ENCODE assay signal across 29 mouse cellular contexts in the genomic region with DNA sequence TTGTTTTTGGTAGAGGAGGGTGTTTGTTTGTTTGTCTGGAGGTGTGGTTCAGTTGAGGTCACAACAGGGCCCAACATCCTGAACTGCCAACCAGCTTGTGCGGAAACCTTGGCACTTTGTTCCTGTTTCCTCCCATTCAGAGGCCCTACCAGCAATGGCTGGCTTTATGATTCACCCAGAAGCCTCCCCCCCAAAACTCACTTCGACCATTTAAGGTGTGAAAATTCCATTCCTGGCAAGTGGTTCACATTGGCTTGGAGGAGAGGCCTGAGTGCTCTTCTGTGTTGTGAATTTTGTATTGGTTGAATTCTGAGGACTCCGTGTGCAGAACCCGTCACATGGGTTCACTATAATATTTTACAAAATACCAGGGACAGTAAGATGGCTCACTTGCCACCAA. TPM values are rescaled to one million over a fixed set of nuclear protein-coding genes. Genes with fewer than 3 reads are reported as not detected.
DNase-seq lines count a peak whose midpoint lies in the region; ATAC-seq and TF ChIP-seq lines count a peak whose summit lies in the region.
"Had no signal": no experiment of that assay in that cellular context is flagged by ENCODE, and none has a peak within 500 bp of the region (broad histone marks: within the 10 kb centered on the region; RNA-seq: fewer than 3 reads in every experiment).

No protein-coding gene starts in this region.

- in situ Hi-C loops in ES-E14 (cut with MboI; ENCODE audit: low sequenced_read_pairs in 2 of 2, unreplicated experiment in 2 of 2), result no loop called here

- no peak overlapping the region for H3K4me2 ChIP-seq in heart, embryonic 12.5 days
- H3K4me2 ChIP-seq: embryonic facial prominence, embryonic 13.5 days; embryonic facial prominence, embryonic 15.5 days; forebrain, embryonic 12.5 days had no signal

- DNase-seq in heart, adult 11 months, result peak; percentile 79
- no peak for DNase-seq in ES-E14 (ENCODE audit: low read depth, low spot score)
- DNase-seq in R1 (ENCODE audit: low read depth, low spot score), result peak; percentile 52
- no peak for DNase-seq in frontal cortex, postnatal 14 days (ENCODE audit: low spot score in 2 of 2)
- DNase-seq in hindbrain, embryonic 10.5 days (ENCODE audit: low spot score), result no peak
- DNase-seq: adrenal gland, adult 8-10 months; adrenal gland, postnatal 14 days; adrenal gland, postnatal 36 days; B cell, adult 2 months; cerebellum, adult 11-12 months; cerebellum, adult 2 months; cerebellum, adult 9-10 months; cerebellum, postnatal 14 days; cerebellum, postnatal 36 days; embryo, embryonic 11 days; forebrain, postnatal 0 days had no signal

- H3K4me1 ChIP-seq in heart, embryonic 12.5 days (replicated peaks), result peaks cover 8% of the 10 kb centered on the region
- peaks cover 5% of the 10 kb centered on the region for H3K4me1 ChIP-seq in ES-Bruce4 (ENCODE audit: control insufficient read depth, insufficient read depth, low read length)
- H3K4me1 ChIP-seq in ES-E14 (ENCODE audit: control insufficient read depth in 2 of 2, insufficient read depth in 2 of 2, low read length in 2 of 2, poor library complexity in 1 of 2), result peaks cover 4 to 16% of the 10 kb centered on the region in 2 experiments; a peak in 3 of 4 replicates
- H3K4me1 ChIP-seq in hindbrain, embryonic 10.5 days (replicated peaks), result peaks cover 10% of the 10 kb centered on the region

- no peak for TF ChIP-seq POLR2A in ES-Bruce4 (IDR thresholded peaks at IDR 0.05; ENCODE audit: insufficient read depth, low read length)

- H3K9ac ChIP-seq in heart, embryonic 12.5 days, result no peak overlapping the region
- H3K9ac ChIP-seq in ES-Bruce4 (ENCODE audit: low read depth, poor library complexity, severe bottlenecking), result peak overlapping the region; percentile 21
- H3K9ac ChIP-seq in ES-E14 (ENCODE audit: insufficient read depth, low read depth, low read length, poor library complexity, severe bottlenecking), result no peak overlapping the region
- H3K9ac ChIP-seq: embryonic facial prominence, embryonic 13.5 days; embryonic facial prominence, embryonic 15.5 days; forebrain, embryonic 12.5 days; forebrain, postnatal 0 days had no signal

- no peak for ATAC-seq in heart, embryonic 12.5 days (ENCODE audit: insufficient number of reproducible peaks, low FRiP score)
- no peak for ATAC-seq in megakaryocyte progenitor cell, adult 5-6 weeks (replicated peaks; ENCODE audit: poor library complexity)
- ATAC-seq: activated CD4-positive, CD25-positive, alpha-beta regulatory T cell, adult 4 months; CD4-positive, CD25-positive, alpha-beta regulatory T cell, adult 4 months; forebrain, embryonic 14.5 days; forebrain, postnatal 0 days; Patski had no signal

- H3K9me3 ChIP-seq in heart, embryonic 12.5 days (replicated peaks), result no peaks in the 10 kb centered on the region
- H3K9me3 ChIP-seq in ES-Bruce4 (replicated peaks; ENCODE audit: control insufficient read depth, insufficient read depth, low read length, poor library complexity, severe bottlenecking) (no peaks in the 10 kb centered on the region), ES-E14 (ENCODE audit: control insufficient read depth, insufficient read depth, low read depth, low read length) (no peaks in the 10 kb centered on the region)
- H3K9me3 ChIP-seq in hindbrain, embryonic 10.5 days, result no peaks in the 10 kb centered on the region
- H3K9me3 ChIP-seq: embryonic facial prominence, embryonic 13.5 days; embryonic facial prominence, embryonic 15.5 days; forebrain, embryonic 10.5 days; forebrain, embryonic 12.5 days had no signal

- WGBS in heart, embryonic 12.5 days, result 78% methylated on average over 4 of the region's 4 CpGs
- WGBS in hindbrain, embryonic 10.5 days, result 89% methylated on average over 4 of the region's 4 CpGs

- no peaks in the 10 kb centered on the region for H3K36me3 ChIP-seq in heart, embryonic 12.5 days
- no peaks in the 10 kb centered on the region for H3K36me3 ChIP-seq in ES-Bruce4 (ENCODE audit: control insufficient read depth, insufficient read depth, low read length, poor library complexity, severe bottlenecking)
- no peaks in the 10 kb centered on the region for H3K36me3 ChIP-seq in ES-E14 (ENCODE audit: control insufficient read depth, insufficient read depth, low read length, poor library complexity, severe bottlenecking)
- H3K36me3 ChIP-seq in hindbrain, embryonic 10.5 days, result no peaks in the 10 kb centered on the region
- H3K36me3 ChIP-seq: embryonic facial prominence, embryonic 13.5 days; embryonic facial prominence, embryonic 15.5 days; forebrain, embryonic 10.5 days; forebrain, embryonic 12.5 days had no signal

- TF ChIP-seq CTCF in ES-Bruce4 (IDR thresholded peaks at IDR 0.05; ENCODE audit: low read depth, low read length), result no peak

- no peak for TF ChIP-seq EP300 in ES-Bruce4 (IDR thresholded peaks at IDR 0.05; ENCODE audit: insufficient read depth, low read depth, low read length)

- no peak overlapping the region for H3K27ac ChIP-seq in heart, embryonic 12.5 days (ENCODE audit: poor library complexity, severe bottlenecking)
- H3K27ac ChIP-seq in ES-Bruce4 (ENCODE audit: insufficient read depth, low read length), result peak overlapping the region; percentile 91
- H3K27ac ChIP-seq in ES-E14 (ENCODE audit: insufficient read depth, low read depth, low read length, poor library complexity, severe bottlenecking), result peak overlapping the region; percentile 77; the same call in 1 of the 2 replicates
- no peak overlapping the region for H3K27ac ChIP-seq in hindbrain, embryonic 10.5 days
- H3K27ac ChIP-seq: embryonic facial prominence, embryonic 13.5 days; embryonic facial prominence, embryonic 15.5 days; forebrain, embryonic 10.5 days; forebrain, embryonic 12.5 days had no signal

- no peak overlapping the region for H3K4me3 ChIP-seq in heart, embryonic 12.5 days
- H3K4me3 ChIP-seq in ES-Bruce4 (ENCODE audit: low read depth, low read length) (no peak overlapping the region), ES-E14 (ENCODE audit: insufficient read depth in 1 of 2, low read depth in 1 of 2, low read length in 2 of 2, poor library complexity in 1 of 2, severe bottlenecking in 1 of 2) (no peak overlapping the region)
- H3K4me3 ChIP-seq in hindbrain, embryonic 10.5 days, result no peak overlapping the region
- H3K4me3 ChIP-seq: embryonic facial prominence, embryonic 13.5 days; embryonic facial prominence, embryonic 15.5 days; erythroblast, embryonic 14.5 days; forebrain, embryonic 10.5 days; forebrain, embryonic 12.5 days had no signal

- H3K27me3 ChIP-seq in heart, embryonic 12.5 days (replicated peaks), result no peaks in the 10 kb centered on the region
- no peaks in the 10 kb centered on the region for H3K27me3 ChIP-seq in ES-Bruce4 (ENCODE audit: control insufficient read depth, insufficient read depth, low read length, poor library complexity, severe bottlenecking)
- H3K27me3 ChIP-seq in hindbrain, embryonic 10.5 days (ENCODE audit: insufficient read depth, poor library complexity, severe bottlenecking), result no peaks in the 10 kb centered on the region
- H3K27me3 ChIP-seq: CH12.LX; embryonic facial prominence, embryonic 13.5 days; embryonic facial prominence, embryonic 15.5 days; forebrain, embryonic 12.5 days; Patski had no signal

TF ChIP-seq in ES-E14, 5 proteins besides CTCF, POLR2A, EP300 and RAD21:
- no peak for TF ChIP-seq HCFC1 (IDR thresholded peaks at IDR 0.05; ENCODE audit: borderline replicate concordance, insufficient read depth, low read length)
- TF ChIP-seq ZC3H11A (IDR thresholded peaks at IDR 0.05; ENCODE audit: borderline replicate concordance, low read depth, low read length), result no peak
- no peak for TF ChIP-seq MAFK (IDR thresholded peaks at IDR 0.05; ENCODE audit: insufficient read depth, low read depth, low read length)
- no peak for TF ChIP-seq ZNF384 (IDR thresholded peaks at IDR 0.05; ENCODE audit: low read depth, low read length)
- TF ChIP-seq CHD2 (IDR thresholded peaks at IDR 0.05; ENCODE audit: low read depth, low read length), result no peak

RNA-seq across cellular contexts. Expression of a gene that starts 32.1 kb away (rescaled TPM):
- polyA plus RNA-seq in heart, embryonic 12.5 days (2016; fragmentation: Nextera tagmentation; extraction: Ambion mirVana), result 13.1 and 15.1 TPM in 2 replicates
- 53.6 and 65.0 TPM in 2 replicates for polyA plus RNA-seq in ES-Bruce4 (2011; ENCODE audit: insufficient read depth, insufficient read length, low read depth, missing spikeins)
- total RNA-seq in ES-E14 (2012; rRNA removed), result 24.2 and 24.5 TPM in 2 replicates
- total RNA-seq in megakaryocyte progenitor cell, adult 5-6 weeks (2015), result 30.1 and 32.3 TPM in 2 replicates
- total RNA-seq in megakaryocyte progenitor cell, adult 5-6 weeks (2017), result 18.8 and 20.9 TPM in 2 replicates
- polyA plus RNA-seq in hindbrain, embryonic 10.5 days (2016; fragmentation: Nextera tagmentation; extraction: Ambion mirVana), result 8.7 and 9.9 TPM in 2 replicates

Comparison
In these comparisons a context has a peak if more than half of its experiments do, and no peak if none do; other contexts are left out.
1. DNase-seq: peak in heart, adult 11 months (single experiment) and R1 (single experiment); none in ES-E14 (single experiment), frontal cortex, postnatal 14 days (0 of 2) and hindbrain, embryonic 10.5 days (single experiment).
2. H3K27ac ChIP-seq: peak in ES-Bruce4 (single experiment) and ES-E14 (single experiment); none in heart, embryonic 12.5 days (single experiment) and hindbrain, embryonic 10.5 days (single experiment).